Mouse (Mus musculus) CH12.LX (cell line): ENCODE results near the gene Vrtn. TPM values are rescaled to one million over a fixed set of nuclear protein-coding genes. Genes with fewer than 3 reads are reported as not detected.

Experiments
- DNase-seq: peaks from one replicate; pipeline ENCODE4 v3.0.0-alpha.2; 2013; ENCODE audit errors: extremely low read depth
- H3K27ac ChIP-seq: 2 replicates; pipeline ENCODE4 v1.5.1; 2012; ENCODE audit warnings: low read depth, mild to moderate bottlenecking, control low read depth, moderate library complexity; ENCODE audit not compliant: insufficient read depth
- H3K27me3 ChIP-seq: replicated peaks from 2 replicates; pipeline ENCODE3; 2012; ENCODE audit warnings: inconsistent platforms
- H3K36me3 ChIP-seq, 2 experiments: replicated peaks in 1 of 2; 2 replicates each; pipeline versions ENCODE3 to v1.6.1; 2012; ENCODE audit warnings: inconsistent platforms in 1 of 2, low read length in 1 of 2, mild to moderate bottlenecking in 1 of 2, mixed read lengths in 1 of 2, moderate library complexity in 1 of 2; ENCODE audit not compliant: control insufficient read depth in 1 of 2, insufficient read depth in 1 of 2
- H3K4me1 ChIP-seq, 2 experiments: 2 replicates each; pipeline ENCODE4 v1.6.1; 2012; ENCODE audit warnings: inconsistent platforms in 1 of 2, moderate library complexity in 1 of 2; ENCODE audit not compliant: insufficient read depth in 2 of 2, control insufficient read depth in 1 of 2
- H3K4me2 ChIP-seq: 2 replicates; pipeline ENCODE4 v1.6.1; 2012; ENCODE audit warnings: low read depth, mild to moderate bottlenecking, control low read depth; ENCODE audit not compliant: poor library complexity, insufficient read depth, severe bottlenecking
- H3K4me3 ChIP-seq, 3 experiments: fragments of 150-350 bp in 1 of 3; sonication (generic) in 1 of 3; replicated peaks in 1 of 3; 2 replicates each; pipeline versions ENCODE3 to v1.5.1; 2011 to 2012; ENCODE audit warnings: low read depth in 2 of 3, low read length in 2 of 3, mild to moderate bottlenecking in 2 of 3, moderate library complexity in 2 of 3, control low read depth in 1 of 3, improper control_type of control experiment in 1 of 3, inconsistent platforms in 1 of 3, mixed read lengths in 1 of 3; ENCODE audit not compliant: poor library complexity in 1 of 3
- H3K79me2 ChIP-seq: replicated peaks from 2 replicates; pipeline ENCODE4 v1.6.1; 2012; ENCODE audit warnings: mild to moderate bottlenecking, moderate library complexity; ENCODE audit not compliant: control insufficient read depth, poor library complexity, insufficient read depth, severe bottlenecking; ENCODE audit errors: extremely low read depth
- H3K9ac ChIP-seq: 2 replicates; pipeline ENCODE4 v1.6.1; 2012; ENCODE audit warnings: low read depth, mild to moderate bottlenecking, control low read depth, moderate library complexity; ENCODE audit not compliant: insufficient read depth
- H3K9me3 ChIP-seq: replicated peaks from 2 replicates; pipeline ENCODE3; 2012; ENCODE audit warnings: low read length, inconsistent platforms, mixed read lengths
- CHD1 ChIP-seq: IDR thresholded peaks from 2 replicates; pipeline ENCODE4 v1.6.1; 2012; ENCODE audit warnings: low read depth, low read length, improper control_type of control experiment, inconsistent platforms
- CTCF ChIP-seq, 2 experiments: IDR thresholded peaks in 1 of 2; conservative IDR thresholded peaks in 1 of 2; 2 replicates each; pipeline ENCODE4 v1.5.1; 2011 to 2012; ENCODE audit warnings: low read depth in 2 of 2, low read length in 2 of 2, improper control_type of control experiment in 1 of 2, inconsistent platforms in 1 of 2, mild to moderate bottlenecking in 1 of 2, moderate library complexity in 1 of 2
- ELF1 ChIP-seq: IDR thresholded peaks from 2 replicates; pipeline ENCODE4 v1.6.1; 2014; ENCODE audit warnings: low read depth, mild to moderate bottlenecking, inconsistent platforms, low read length, improper control_type of control experiment
- EP300 ChIP-seq: IDR thresholded peaks from 2 replicates; pipeline ENCODE4 v1.6.1; 2011; ENCODE audit warnings: low read length, improper control_type of control experiment
- GABPA ChIP-seq: IDR thresholded peaks from 2 replicates; pipeline ENCODE4 v1.6.1; 2012; ENCODE audit warnings: low read depth, low read length, improper control_type of control experiment, inconsistent platforms; ENCODE audit not compliant: insufficient replicate concordance
- IRF4 ChIP-seq: IDR thresholded peaks from 2 replicates; pipeline ENCODE4 v1.6.1; 2014; ENCODE audit warnings: low read depth, mild to moderate bottlenecking, inconsistent platforms, low read length, improper control_type of control experiment
- JUN ChIP-seq: IDR thresholded peaks from 2 replicates; pipeline ENCODE4 v1.6.1; 2011; ENCODE audit warnings: low read depth, mild to moderate bottlenecking, low read length, improper control_type of control experiment, moderate library complexity; ENCODE audit not compliant: insufficient read depth
- JUND ChIP-seq: conservative IDR thresholded peaks from 2 replicates; pipeline ENCODE4 v1.6.1; 2011; ENCODE audit warnings: low read depth, low read length, improper control_type of control experiment
- KAT2A ChIP-seq: IDR thresholded peaks from 2 replicates; pipeline ENCODE4 v1.6.1; 2012; ENCODE audit warnings: low read length, improper control_type of control experiment, inconsistent platforms; ENCODE audit not compliant: insufficient replicate concordance
- MAFK ChIP-seq: IDR thresholded peaks from 2 replicates; pipeline ENCODE4 v1.6.1; 2011; ENCODE audit warnings: low read length, improper control_type of control experiment; ENCODE audit not compliant: insufficient replicate concordance
- MAZ ChIP-seq: IDR thresholded peaks from 2 replicates; pipeline ENCODE4 v1.6.1; 2012; ENCODE audit warnings: low read depth, mild to moderate bottlenecking, inconsistent platforms, low read length, improper control_type of control experiment, moderate library complexity
- MXI1 ChIP-seq: IDR thresholded peaks from 2 replicates; pipeline ENCODE4 v1.6.1; 2011; ENCODE audit warnings: mild to moderate bottlenecking, low read depth, low read length, improper control_type of control experiment
- NELFE ChIP-seq: IDR thresholded peaks from 2 replicates; pipeline ENCODE4 v1.6.1; 2011; ENCODE audit warnings: low read depth, low read length, improper control_type of control experiment
- POLR2AphosphoS2 ChIP-seq: IDR thresholded peaks from 2 replicates; pipeline ENCODE4 v1.6.1; 2011; ENCODE audit warnings: low read depth, low read length, improper control_type of control experiment
- RCOR1 ChIP-seq: conservative IDR thresholded peaks from 2 replicates; pipeline ENCODE4 v1.6.1; 2012; ENCODE audit warnings: low read depth, mild to moderate bottlenecking, inconsistent platforms, low read length, improper control_type of control experiment
- SMC3 ChIP-seq: IDR thresholded peaks from 2 replicates; pipeline ENCODE4 v1.6.1; 2011; ENCODE audit warnings: low read depth, low read length, improper control_type of control experiment
- TBP ChIP-seq: conservative IDR thresholded peaks from 2 replicates; pipeline ENCODE4 v1.6.1; 2011; ENCODE audit warnings: low read depth, low read length, improper control_type of control experiment
- USF1 ChIP-seq: IDR thresholded peaks from 2 replicates; pipeline ENCODE4 v1.6.1; 2014; ENCODE audit warnings: low read depth, mild to moderate bottlenecking, inconsistent platforms, low read length, improper control_type of control experiment
- ZMIZ1 ChIP-seq: IDR thresholded peaks from 2 replicates; pipeline ENCODE4 v1.6.1; 2012; ENCODE audit warnings: low read depth, mild to moderate bottlenecking, inconsistent platforms, low read length, improper control_type of control experiment
- dilution Hi-C: fragments of 300-500 bp; cut with MboI; formaldehyde crosslinking; loops from 2 replicates; pipeline ENCODE4 v1.14.3; 2020; ENCODE audit warnings: low sequenced_read_pairs; ENCODE audit not compliant: extremely low pct_unique_long_range_greater_than_20kb, extremely low pct_ligation_motif_present
- in situ Hi-C: fragments of 300-500 bp; cut with MboI; formaldehyde crosslinking; loops from 3 replicates; pipeline ENCODE4 v1.14.3; 2019; ENCODE audit warnings: low sequenced_read_pairs, low pct_ligation_motif_present, low pct_unique_long_range_greater_than_20kb, mixed read lengths
- polyA plus RNA-seq: library from polyadenylated mRNA; unstranded; fragments of >175 nt; gene quantifications from 2 replicates; pipeline ENCODE4 v1.2.1, GENCODE M21; 2012; ENCODE audit warnings: low read depth; ENCODE audit not compliant: insufficient read length
- total RNA-seq, 2 experiments: library from RNA; depleted of rRNA; stranded (reverse); fragments of 300-350 nt in 1 of 2; fragments of >200 nt in 1 of 2; gene quantifications; 2 replicates each; pipeline ENCODE4 v1.2.3; 2012 to 2014

Vrtn gene
- total and polyA plus RNA-seq, 3 experiments = not detected

GRCm38 (mm10) chr12:84625116-84625515, 15.7 kb upstream of the Vrtn start:
- H3K36me3 ChIP-seq = no peaks in the 10 kb centered on the region
- no peak overlapping the region for H3K4me3 ChIP-seq
- no peak overlapping the region for H3K9ac ChIP-seq
- DNase-seq = no peak
- dilution Hi-C loops = no loop called here
- H3K79me2 ChIP-seq = no peaks in the 10 kb centered on the region
- TF ChIP-seq CHD1 (no peak), MXI1 (no peak), CTCF (conservative IDR thresholded peaks at IDR 0.05 in 1 of 2, IDR thresholded peaks at IDR 0.05 in 1 of 2; ENCODE audit: low read depth in 2 of 2, low read length in 2 of 2) (no peak), JUND (no peak), MAFK (no peak), TBP (no peak), ELF1 (no peak), EP300 (no peak)
- no peak overlapping the region for H3K27ac ChIP-seq
- H3K4me2 ChIP-seq = no peak overlapping the region
- H3K4me1 ChIP-seq = no peaks in the 10 kb centered on the region
- H3K27me3 ChIP-seq = peaks cover 6% of the 10 kb centered on the region
- in situ Hi-C loops = no loop called here
- no peaks in the 10 kb centered on the region for H3K9me3 ChIP-seq

DNA sequence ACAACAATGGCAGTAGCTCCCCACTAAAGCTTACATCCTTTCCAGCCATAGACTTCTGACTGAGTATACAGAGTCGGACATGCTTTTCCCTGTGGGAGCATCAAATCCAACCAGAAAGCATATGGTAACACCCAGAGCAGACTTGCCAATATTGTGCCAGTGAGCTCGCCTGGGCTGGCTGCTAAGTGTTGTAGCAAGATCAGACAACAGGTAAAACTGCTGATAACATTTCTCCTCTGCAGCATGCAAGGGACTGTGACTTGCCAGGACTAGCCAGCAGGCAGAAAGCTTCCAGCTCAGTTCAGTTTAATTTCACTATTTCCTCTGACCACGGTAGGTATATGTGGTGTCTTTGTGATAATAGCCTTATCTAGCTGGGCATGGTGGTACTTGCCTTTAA, 9.0 kb upstream of the Vrtn start:
- Histone ChIP-seq H3K4me3 (no peak overlapping the region), H3K4me1 (0 out of 4 replicates have a peak, but pooled peaks cover 0 to 4% of the 10 kb centered on the region in 2 experiments), H3K4me2 (no peak overlapping the region), H3K9ac (no peak overlapping the region), H3K27me3 (peaks cover 2% of the 10 kb centered on the region), H3K79me2 (no peaks in the 10 kb centered on the region), H3K27ac (no peak overlapping the region), H3K9me3 (no peaks in the 10 kb centered on the region), H3K36me3 (no peaks in the 10 kb centered on the region)
- TF ChIP-seq RCOR1 (no peak), ZMIZ1 (no peak), SMC3 (no peak), POLR2AphosphoS2 (no peak), MAZ (no peak), NELFE (no peak), IRF4 (no peak), TBP (no peak), JUN (no peak), GABPA (no peak), USF1 (no peak), KAT2A (no peak), MXI1 (no peak)
- dilution Hi-C loops (no loop called here), in situ Hi-C loops (no loop called here)
- DNase-seq = no peak
